Mouse (Mus musculus): Measurements from ENCODE around the gene Rpl37a. TPM values are rescaled to one million over a fixed set of nuclear protein-coding genes. Genes with fewer than 3 reads are reported as not detected.

Gene Rpl37a
- total and polyA plus RNA-seq, 3 experiments: 162 to 1,269 (median 302) TPM

- ATAC-seq (ENCODE audit: extremely low read depth, insufficient number of reproducible peaks, low FRiP score, poor library complexity, severe bottlenecking) (no peak), DNase-seq (ENCODE audit: low spot score) (no peak)
- TF ChIP-seq CTCF (IDR thresholded peaks at IDR 0.05; ENCODE audit: low read depth, low read length) (no peak), POLR2AphosphoS5 (IDR thresholded peaks at IDR 0.05; ENCODE audit: insufficient replicate concordance, low read depth, low read length) (peak; percentile 52; the same call in 1 of the 2 replicates), GATA2 (IDR thresholded peaks at IDR 0.05; ENCODE audit: borderline replicate concordance, low read depth, low read length) (no peak)
- Histone ChIP-seq H3K4me1 (ENCODE audit: insufficient read depth, low read depth, low read length) (peaks cover 33% of the 10 kb centered on the region), H3K27me3 (ENCODE audit: insufficient read depth, low read length) (no peaks in the 10 kb centered on the region), H3K9me3 (replicated peaks) (no peaks in the 10 kb centered on the region), H3K4me3 (ENCODE audit: low read depth, low read length) (no peak overlapping the region), H3K36me3 (replicated peaks) (peaks cover 67% of the 10 kb centered on the region)
Observed at GRCm38 (mm10) chr1:72717540-72717939, 6.5 kb downstream of the Rpl37a start.

- ATAC-seq (ENCODE audit: extremely low read depth, insufficient number of reproducible peaks, low FRiP score, poor library complexity, severe bottlenecking) (peak; percentile 54), DNase-seq (ENCODE audit: low spot score) (peak; percentile 83)
- H3K27me3 ChIP-seq (ENCODE audit: insufficient read depth, low read length): no peaks in the 10 kb centered on the region
- no peaks in the 10 kb centered on the region for H3K9me3 ChIP-seq (replicated peaks)
- no peak overlapping the region for H3K4me3 ChIP-seq (ENCODE audit: low read depth, low read length)
- H3K4me1 ChIP-seq (ENCODE audit: insufficient read depth, low read depth, low read length): peaks cover 24% of the 10 kb centered on the region
- H3K36me3 ChIP-seq (replicated peaks): peaks cover 57% of the 10 kb centered on the region
- TF ChIP-seq CTCF (IDR thresholded peaks at IDR 0.05; ENCODE audit: low read depth, low read length) (peak; percentile 92), GATA1 (IDR thresholded peaks at IDR 0.05; ENCODE audit: borderline replicate concordance, low read length) (no peak)
Observed at GRCm38 (mm10) chr1:72718846-72719245, 7.8 kb downstream of the Rpl37a start.

- DNase-seq (ENCODE audit: low spot score) (no peak), ATAC-seq (ENCODE audit: extremely low read depth, insufficient number of reproducible peaks, low FRiP score, poor library complexity, severe bottlenecking) (no peak)
- no peak overlapping the region for H3K4me3 ChIP-seq (ENCODE audit: low read depth, low read length)
- TF ChIP-seq TAL1 (conservative IDR thresholded peaks at IDR 0.05; ENCODE audit: low read depth, low read length) (no peak), CTCF (IDR thresholded peaks at IDR 0.05; ENCODE audit: low read depth, low read length) (no peak), GATA2 (IDR thresholded peaks at IDR 0.05; ENCODE audit: borderline replicate concordance, low read depth, low read length) (no peak), GATA1 (IDR thresholded peaks at IDR 0.05; ENCODE audit: borderline replicate concordance, low read length) (no peak), POLR2AphosphoS5 (IDR thresholded peaks at IDR 0.05; ENCODE audit: insufficient replicate concordance, low read depth, low read length) (no peak)
- no peaks in the 10 kb centered on the region for H3K9me3 ChIP-seq (replicated peaks)
- no peaks in the 10 kb centered on the region for H3K27me3 ChIP-seq (ENCODE audit: insufficient read depth, low read length)
- H3K36me3 ChIP-seq (replicated peaks): peaks cover 44% of the 10 kb centered on the region
- peaks cover 13% of the 10 kb centered on the region for H3K4me1 ChIP-seq (ENCODE audit: insufficient read depth, low read depth, low read length)
Observed at GRCm38 (mm10) chr1:72720115-72720725, 9.1 kb downstream of the Rpl37a start.

DNA sequence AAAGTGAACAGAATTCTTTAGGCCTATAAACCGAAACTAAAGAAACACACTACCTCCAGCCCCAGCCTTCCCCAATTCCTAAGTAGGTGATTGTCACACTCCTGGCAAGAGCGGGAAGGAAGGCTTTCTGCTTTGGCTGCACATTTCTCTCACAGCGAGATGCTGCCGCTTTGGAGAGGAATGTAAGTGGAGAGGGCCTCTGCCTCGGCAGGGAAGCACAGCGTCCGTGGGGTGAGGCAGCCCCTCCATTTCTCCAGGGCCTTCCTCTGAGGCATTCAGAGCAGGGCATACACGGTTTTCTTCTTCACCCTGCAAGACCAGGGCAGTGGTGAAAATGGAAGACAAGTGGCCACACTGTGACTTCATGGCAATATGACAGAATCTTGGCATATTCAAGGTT is 11.6 kb downstream of the Rpl37a start:
- Histone ChIP-seq H3K9me3 (replicated peaks) (no peaks in the 10 kb centered on the region), H3K4me3 (ENCODE audit: low read depth, low read length) (no peak overlapping the region), H3K27me3 (ENCODE audit: insufficient read depth, low read length) (0 out of 2 replicates have a peak, but pooled peaks cover 3% of the 10 kb centered on the region), H3K36me3 (replicated peaks) (peaks cover 28% of the 10 kb centered on the region), H3K4me1 (ENCODE audit: insufficient read depth, low read depth, low read length) (peaks cover 11% of the 10 kb centered on the region)
- TF ChIP-seq POLR2AphosphoS5 (IDR thresholded peaks at IDR 0.05; ENCODE audit: insufficient replicate concordance, low read depth, low read length) (no peak), GATA1 (IDR thresholded peaks at IDR 0.05; ENCODE audit: borderline replicate concordance, low read length) (no peak), CTCF (IDR thresholded peaks at IDR 0.05; ENCODE audit: low read depth, low read length) (no peak), GATA2 (IDR thresholded peaks at IDR 0.05; ENCODE audit: borderline replicate concordance, low read depth, low read length) (no peak)
- no peak for DNase-seq (ENCODE audit: low spot score)
- ATAC-seq (ENCODE audit: extremely low read depth, insufficient number of reproducible peaks, low FRiP score, poor library complexity, severe bottlenecking): no peak

GRCm38 (mm10) chr1:72724354-72724753 is 13.3 kb downstream of the Rpl37a start:
- no peak overlapping the region for H3K4me3 ChIP-seq (ENCODE audit: low read depth, low read length)
- no peaks in the 10 kb centered on the region for H3K4me1 ChIP-seq (ENCODE audit: insufficient read depth, low read depth, low read length)
- H3K36me3 ChIP-seq (replicated peaks): peaks cover 15% of the 10 kb centered on the region
- TF ChIP-seq TAL1 (conservative IDR thresholded peaks at IDR 0.05; ENCODE audit: low read depth, low read length) (no peak), GATA2 (IDR thresholded peaks at IDR 0.05; ENCODE audit: borderline replicate concordance, low read depth, low read length) (no peak), POLR2AphosphoS5 (IDR thresholded peaks at IDR 0.05; ENCODE audit: insufficient replicate concordance, low read depth, low read length) (no peak), GATA1 (IDR thresholded peaks at IDR 0.05; ENCODE audit: borderline replicate concordance, low read length) (no peak), CTCF (IDR thresholded peaks at IDR 0.05; ENCODE audit: low read depth, low read length) (no peak)
- H3K27me3 ChIP-seq (ENCODE audit: insufficient read depth, low read length): 0 out of 2 replicates have a peak, but pooled peaks cover 3% of the 10 kb centered on the region
- H3K9me3 ChIP-seq (replicated peaks): no peaks in the 10 kb centered on the region
- ATAC-seq (ENCODE audit: extremely low read depth, insufficient number of reproducible peaks, low FRiP score, poor library complexity, severe bottlenecking): no peak
- no peak for DNase-seq (ENCODE audit: low spot score)

- ATAC-seq (ENCODE audit: extremely low read depth, insufficient number of reproducible peaks, low FRiP score, poor library complexity, severe bottlenecking) (no peak), DNase-seq (ENCODE audit: low spot score) (no peak)
- peaks cover 5% of the 10 kb centered on the region for H3K36me3 ChIP-seq (replicated peaks)
- H3K9me3 ChIP-seq (replicated peaks): no peaks in the 10 kb centered on the region
- H3K4me1 ChIP-seq (ENCODE audit: insufficient read depth, low read depth, low read length): no peaks in the 10 kb centered on the region
- no peak overlapping the region for H3K4me3 ChIP-seq (ENCODE audit: low read depth, low read length)
- TF ChIP-seq TAL1 (conservative IDR thresholded peaks at IDR 0.05; ENCODE audit: low read depth, low read length): no peak
- peaks cover 8% of the 10 kb centered on the region; the same call in 1 of the 2 replicates for H3K27me3 ChIP-seq (ENCODE audit: insufficient read depth, low read length)
Observed at GRCm38 (mm10) chr1:72725941-72726340, 14.9 kb downstream of the Rpl37a start.

- ATAC-seq (ENCODE audit: extremely low read depth, insufficient number of reproducible peaks, low FRiP score, poor library complexity, severe bottlenecking) (no peak; the same call in 1 of the 2 replicates), DNase-seq (ENCODE audit: low spot score) (no peak)
- Histone ChIP-seq H3K4me3 (ENCODE audit: low read depth, low read length) (no peak overlapping the region), H3K27me3 (ENCODE audit: insufficient read depth, low read length) (peaks cover 10% of the 10 kb centered on the region; the same call in 1 of the 2 replicates), H3K36me3 (replicated peaks) (no peaks in the 10 kb centered on the region), H3K4me1 (ENCODE audit: insufficient read depth, low read depth, low read length) (no peaks in the 10 kb centered on the region), H3K9me3 (replicated peaks) (no peaks in the 10 kb centered on the region)
- TF ChIP-seq GATA2 (IDR thresholded peaks at IDR 0.05; ENCODE audit: borderline replicate concordance, low read depth, low read length): no peak
- no peak for TF ChIP-seq CTCF (IDR thresholded peaks at IDR 0.05; ENCODE audit: low read depth, low read length)
- no peak for TF ChIP-seq TAL1 (conservative IDR thresholded peaks at IDR 0.05; ENCODE audit: low read depth, low read length)
- no peak for TF ChIP-seq POLR2AphosphoS5 (IDR thresholded peaks at IDR 0.05; ENCODE audit: insufficient replicate concordance, low read depth, low read length)
- TF ChIP-seq GATA1 (IDR thresholded peaks at IDR 0.05; ENCODE audit: borderline replicate concordance, low read length): no peak
Observed at GRCm38 (mm10) chr1:72728781-72729180, 17.7 kb downstream of the Rpl37a start.
